Mouse (Mus musculus) spleen, adult 2 months (tissue): ENCODE measurements around the gene Nek8.

Experiments used
- CTCF ChIP-seq: fragments of 200-500 bp; IDR thresholded peaks from 2 replicates; pipeline ENCODE4 v1.5.1; 2011; ENCODE audit warnings: mild to moderate bottlenecking, inconsistent platforms; ENCODE audit not compliant: insufficient read depth, insufficient read length, insufficient replicate concordance; ENCODE audit errors: extremely low read depth
- POLR2A ChIP-seq: fragments of 200-500 bp; IDR thresholded peaks from 2 replicates; pipeline ENCODE4 v1.6.1; 2011; ENCODE audit warnings: low read depth, low read length, inconsistent platforms

GRCm38 (mm10) chr11:78193113-78193512 lies 16.6 kb upstream of the Nek8 start, which contains the start of gene Proca1:
- no peak for TF ChIP-seq CTCF
- no peak for TF ChIP-seq POLR2A
